ENCODE assay signal across 16 mouse cellular contexts in genomic region chr7:90073865-90074264, GRCm38 (mm10).
"Had no signal": no experiment of that assay in that cellular context is flagged by ENCODE, and none has a peak within 500 bp of the region (broad histone marks: within the 10 kb centered on the region; RNA-seq: fewer than 3 reads in every experiment).

No protein-coding gene starts in this region.

- H3K9ac ChIP-seq: lung, embryonic 15.5 days; midbrain, embryonic 12.5 days; midbrain, embryonic 15.5 days; neural tube, embryonic 12.5 days; neural tube, embryonic 15.5 days; stomach, embryonic 15.5 days had no signal

- DNase-seq: lung, adult 18-20 months; lung, postnatal 10 days; lung, postnatal 4 days; right cerebral cortex, postnatal 14 days; right cerebral cortex, postnatal 4 days; thymus, postnatal 36 days had no signal

- H3K9me3 ChIP-seq: lung, embryonic 15.5 days; midbrain, embryonic 12.5 days; midbrain, embryonic 15.5 days; neural tube, embryonic 12.5 days; neural tube, embryonic 15.5 days; stomach, embryonic 15.5 days had no signal

- H3K4me1 ChIP-seq: lung, embryonic 15.5 days; midbrain, embryonic 12.5 days; midbrain, embryonic 15.5 days; neural tube, embryonic 12.5 days; neural tube, embryonic 15.5 days; stomach, embryonic 15.5 days had no signal

- H3K4me3 ChIP-seq: layer of hippocampus, adult 2 months; left cerebral cortex, adult 2 months; lung, embryonic 15.5 days; midbrain, embryonic 12.5 days; midbrain, embryonic 15.5 days; neural tube, embryonic 12.5 days; neural tube, embryonic 15.5 days; stomach, embryonic 15.5 days had no signal

- H3K4me2 ChIP-seq: lung, embryonic 15.5 days; midbrain, embryonic 12.5 days; midbrain, embryonic 15.5 days; neural tube, embryonic 12.5 days; neural tube, embryonic 15.5 days; stomach, embryonic 15.5 days had no signal

- H3K36me3 ChIP-seq: lung, embryonic 15.5 days; midbrain, embryonic 12.5 days; midbrain, embryonic 15.5 days; neural tube, embryonic 12.5 days; neural tube, embryonic 15.5 days; stomach, embryonic 15.5 days had no signal

- H3K27me3 ChIP-seq: lung, embryonic 15.5 days; midbrain, embryonic 12.5 days; midbrain, embryonic 15.5 days; neural tube, embryonic 12.5 days; neural tube, embryonic 15.5 days; stomach, embryonic 15.5 days had no signal

- H3K27ac ChIP-seq: kidney, postnatal 0 days; layer of hippocampus, adult 2 months; left cerebral cortex, adult 2 months; lung, embryonic 15.5 days; midbrain, embryonic 12.5 days; midbrain, embryonic 15.5 days; neural tube, embryonic 12.5 days; neural tube, embryonic 15.5 days; stomach, embryonic 15.5 days had no signal

- ATAC-seq: intestine, postnatal 0 days; midbrain, embryonic 15.5 days had no signal
